Mouse (Mus musculus): ENCODE data around the gene Mlph.

DNA sequence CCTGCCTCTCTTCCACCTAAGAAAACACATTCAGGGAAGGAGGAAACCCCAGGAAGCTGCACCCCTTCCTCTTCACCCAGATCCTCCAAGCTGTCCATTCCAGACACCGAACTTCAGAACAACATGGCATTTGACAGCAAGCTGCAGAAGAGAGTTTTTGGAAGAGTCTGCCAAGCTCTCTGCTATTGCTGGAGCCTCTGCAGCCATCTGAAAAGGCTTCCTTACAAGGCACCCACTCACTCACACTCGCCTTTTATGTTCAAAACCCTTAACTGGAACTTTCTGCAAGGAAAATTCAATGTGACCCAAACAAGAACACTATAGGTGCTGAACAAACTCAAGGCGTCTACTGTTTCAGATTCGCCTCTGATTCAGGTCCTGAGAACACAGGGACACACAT is 53.8 kb downstream of the Mlph start:
- TF ChIP-seq POLR2A (IDR thresholded peaks at IDR 0.05; ENCODE audit: borderline replicate concordance, extremely low read depth, insufficient read depth, insufficient read length, poor library complexity, severe bottlenecking), result no peak
- no peak for TF ChIP-seq CTCF (IDR thresholded peaks at IDR 0.05; ENCODE audit: borderline replicate concordance, extremely low read depth, insufficient read depth, insufficient read length)

Measured in brain, embryonic 14.5 days (tissue).